Mouse (Mus musculus) splenic B cell, adult 2 months (primary cell): ENCODE measurements at regions not wholly inside any gene's neighbourhood (a gene's known extent, or its start where the extent isn't known, plus 50 kb on each side); places are given as distances from the start of the nearest gene placed in this dataset.
A peak's percentile ranks its signal among the peaks of the same experiment; 100 is the strongest.

ENCODE experiments used
- DNase-seq: peaks from one replicate; pipeline ENCODE4 v3.0.0-alpha.2; 2011; ENCODE audit warnings: low read depth, low spot score
- H3K27me3 ChIP-seq: 2 replicates; pipeline ENCODE4 v1.6.1; 2012; ENCODE audit warnings: mild to moderate bottlenecking, low read length, moderate library complexity, mixed read lengths; ENCODE audit not compliant: control insufficient read depth, poor library complexity, insufficient read depth, severe bottlenecking
- H3K36me3 ChIP-seq: 2 replicates; pipeline ENCODE4 v1.6.1; 2012; ENCODE audit warnings: mild to moderate bottlenecking, low read length, moderate library complexity, mixed read lengths; ENCODE audit not compliant: control insufficient read depth, poor library complexity, insufficient read depth, severe bottlenecking

GRCm38 (mm10) chr1:151263372-151263771 lies 53.4 kb downstream of the Gm47996 start:
- Histone ChIP-seq H3K27me3 (no peaks in the 10 kb centered on the region), H3K36me3 (no peaks in the 10 kb centered on the region)
- no peak for DNase-seq

GRCm38 (mm10) chr1:151263830-151264229 lies 53.9 kb downstream of the Gm47996 start:
- no peak for DNase-seq

GRCm38 (mm10) chr1:151264789-151265188 lies 54.9 kb downstream of the Gm47996 start:
- no peak for DNase-seq
- H3K36me3 ChIP-seq = no peaks in the 10 kb centered on the region
- H3K27me3 ChIP-seq = no peaks in the 10 kb centered on the region

More at GRCm38 (mm10) chr1:151263830-151264229, 53.9 kb downstream of the Gm47996 start:
- H3K27me3 ChIP-seq = no peaks in the 10 kb centered on the region
- no peaks in the 10 kb centered on the region for H3K36me3 ChIP-seq

GRCm38 (mm10) chr1:151265590-151265989 lies 55.7 kb downstream of the Gm47996 start:
- Histone ChIP-seq H3K36me3 (no peaks in the 10 kb centered on the region), H3K27me3 (no peaks in the 10 kb centered on the region)
- DNase-seq = no peak

GRCm38 (mm10) chr1:151266703-151267102 lies 56.8 kb downstream of the Gm47996 start:
- Histone ChIP-seq H3K27me3 (no peaks in the 10 kb centered on the region), H3K36me3 (no peaks in the 10 kb centered on the region)
- no peak for DNase-seq

GRCm38 (mm10) chr1:151270691-151271090 lies 60.8 kb downstream of the Gm47996 start:
- Histone ChIP-seq H3K27me3 (no peaks in the 10 kb centered on the region), H3K36me3 (no peaks in the 10 kb centered on the region)
- peak; percentile 56 for DNase-seq

- H3K36me3 ChIP-seq = no peaks in the 10 kb centered on the region
- no peaks in the 10 kb centered on the region for H3K27me3 ChIP-seq
- no peak for DNase-seq
Measured at GRCm38 (mm10) chr1:151274306-151274705, 64.4 kb downstream of the Gm47996 start.

GRCm38 (mm10) chr1:151275581-151275980 lies 65.7 kb downstream of the Gm47996 start:
- Histone ChIP-seq H3K27me3 (no peaks in the 10 kb centered on the region), H3K36me3 (no peaks in the 10 kb centered on the region)
- DNase-seq = no peak

GRCm38 (mm10) chr1:151279955-151280354 lies 64.3 kb upstream of the Ivns1abp start:
- DNase-seq = no peak
- Histone ChIP-seq H3K27me3 (no peaks in the 10 kb centered on the region), H3K36me3 (no peaks in the 10 kb centered on the region)

- no peaks in the 10 kb centered on the region for H3K27me3 ChIP-seq
- no peaks in the 10 kb centered on the region for H3K36me3 ChIP-seq
- peak; percentile 48 for DNase-seq
Measured at GRCm38 (mm10) chr1:151285045-151285444, 59.2 kb upstream of the Ivns1abp start.

- no peaks in the 10 kb centered on the region for H3K27me3 ChIP-seq
- no peaks in the 10 kb centered on the region for H3K36me3 ChIP-seq
- peak; percentile 62 for DNase-seq
Measured at GRCm38 (mm10) chr1:151287451-151287850, 56.8 kb upstream of the Ivns1abp start.

GRCm38 (mm10) chr1:151289061-151289460 lies 55.2 kb upstream of the Ivns1abp start:
- H3K27me3 ChIP-seq = no peaks in the 10 kb centered on the region
- H3K36me3 ChIP-seq = no peaks in the 10 kb centered on the region
- no peak for DNase-seq

- Histone ChIP-seq H3K36me3 (no peaks in the 10 kb centered on the region), H3K27me3 (no peaks in the 10 kb centered on the region)
- no peak for DNase-seq
Measured at GRCm38 (mm10) chr1:151289493-151290258, 54.6 kb upstream of the Ivns1abp start.

- DNase-seq = no peak
- Histone ChIP-seq H3K27me3 (no peaks in the 10 kb centered on the region), H3K36me3 (no peaks in the 10 kb centered on the region)
Measured at GRCm38 (mm10) chr1:151293311-151294050, 50.8 kb upstream of the Ivns1abp start.
